Mouse (Mus musculus) kidney, adult 2 months (tissue): ENCODE data around the gene Cyth3. TPM values are rescaled to one million over a fixed set of nuclear protein-coding genes. Genes with fewer than 3 reads are reported as not detected.
A peak's percentile ranks its signal among the peaks of the same experiment; 100 is the strongest.

Experiments
- DNase-seq: peaks from one replicate; pipeline ENCODE4 v3.0.0; 2021
- H3K27ac ChIP-seq: fragments of 200-500 bp; 2 replicates; pipeline ENCODE4 v1.5.1; 2012; ENCODE audit warnings: low read depth, low read length, control low read depth, inconsistent platforms; ENCODE audit not compliant: insufficient read depth
- H3K27me3 ChIP-seq: fragments of 200-500 bp; replicated peaks from 2 replicates; pipeline ENCODE4 v1.6.1; 2012; ENCODE audit warnings: mild to moderate bottlenecking, moderate library complexity, low read length, inconsistent platforms; ENCODE audit not compliant: control insufficient read depth, insufficient read depth
- H3K36me3 ChIP-seq: fragments of 200-500 bp; 2 replicates; pipeline ENCODE4 v1.6.1; 2012; ENCODE audit warnings: mild to moderate bottlenecking, moderate library complexity, low read length, inconsistent platforms; ENCODE audit not compliant: control insufficient read depth, insufficient read depth
- H3K4me1 ChIP-seq: fragments of 200-500 bp; 2 replicates; pipeline ENCODE4 v1.6.1; 2011; ENCODE audit warnings: low read length; ENCODE audit not compliant: control insufficient read depth, insufficient read depth
- H3K4me3 ChIP-seq: fragments of 200-500 bp; 2 replicates; pipeline ENCODE4 v1.5.1; 2011; ENCODE audit warnings: mild to moderate bottlenecking, low read depth, low read length, control low read depth; ENCODE audit not compliant: insufficient read depth
- CTCF ChIP-seq: fragments of 200-500 bp; conservative IDR thresholded peaks from 2 replicates; pipeline ENCODE4 v1.5.1; 2011; ENCODE audit warnings: low read depth, mild to moderate bottlenecking, control low read depth, low read length, moderate library complexity, mixed read lengths; ENCODE audit not compliant: insufficient read depth, insufficient read length
- POLR2A ChIP-seq: fragments of 200-500 bp; IDR thresholded peaks from one replicate; pipeline ENCODE4 v1.6.1; 2011; ENCODE audit warnings: low read depth, low read length, control low read depth
- WGBS: fragments of 180-500 bp; shearing (Covaris S2); methylation state at CpG from one replicate; pipeline ENCODE4 v1.1.7; 2018; 5-methylcytosine and 5-hydroxymethylcytosine counted together
- polyA plus RNA-seq: library from polyadenylated mRNA; depleted of rRNA; stranded (reverse); fragments of >200 nt; gene quantifications from 2 replicates; pipeline ENCODE4 v1.2.3, GENCODE M21; 2012

Gene Cyth3
- polyA plus RNA-seq, 1 experiment: 22.8 TPM

DNA sequence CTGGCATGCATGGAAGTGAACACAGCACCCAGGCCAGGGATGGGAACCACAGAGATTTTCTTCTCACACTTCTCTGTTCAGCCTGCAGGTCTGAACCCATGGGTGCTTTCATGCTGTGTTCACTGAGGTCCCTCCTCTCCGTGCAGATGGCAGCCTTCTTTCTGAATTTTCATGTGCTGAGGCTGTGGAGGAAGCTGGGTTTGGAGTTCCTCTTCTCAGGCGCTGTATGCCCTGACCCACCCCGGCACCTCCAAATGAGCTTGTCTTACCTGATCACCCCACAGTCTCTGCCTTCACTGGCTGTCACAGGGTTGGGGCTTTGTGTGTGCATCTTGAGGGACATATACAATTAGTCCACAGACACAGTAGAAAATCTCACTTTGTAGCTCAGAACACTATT, 65.3 kb downstream of the Cyth3 start:
- TF ChIP-seq CTCF (no peak), POLR2A (no peak)
- Histone ChIP-seq H3K27ac (no peak overlapping the region), H3K4me1 (no peaks in the 10 kb centered on the region), H3K27me3 (no peaks in the 10 kb centered on the region), H3K36me3 (no peaks in the 10 kb centered on the region), H3K4me3 (no peak overlapping the region)
- no peak for DNase-seq
- WGBS: 92% methylated on average over 3 of the region's 3 CpGs

DNA sequence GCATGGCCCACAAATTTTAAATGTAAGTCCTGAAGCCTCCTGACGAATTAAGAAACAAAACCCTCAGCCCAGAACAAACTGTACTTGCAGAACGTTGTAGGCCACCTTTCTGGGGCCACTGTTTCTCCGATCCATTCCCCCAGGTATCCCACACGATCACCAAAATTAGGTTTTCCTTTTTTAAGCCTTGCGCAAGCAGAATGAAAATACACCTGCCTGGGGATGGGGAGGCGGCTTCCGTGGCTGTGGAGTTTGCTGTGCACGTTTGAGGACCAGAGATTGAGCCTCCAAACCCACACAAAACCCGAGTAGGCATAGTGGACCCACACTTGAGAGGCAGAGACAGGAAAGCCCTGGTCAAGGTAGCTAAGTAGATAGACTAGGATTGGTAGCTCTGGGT, 68.1 kb downstream of the Cyth3 start:
- Histone ChIP-seq H3K4me3 (no peak overlapping the region), H3K27me3 (no peaks in the 10 kb centered on the region), H3K4me1 (no peaks in the 10 kb centered on the region), H3K27ac (no peak overlapping the region), H3K36me3 (no peaks in the 10 kb centered on the region)
- WGBS: 84% methylated on average over 9 of the region's 9 CpGs
- DNase-seq: no peak
- no peak for TF ChIP-seq POLR2A
- TF ChIP-seq CTCF: no peak

DNA sequence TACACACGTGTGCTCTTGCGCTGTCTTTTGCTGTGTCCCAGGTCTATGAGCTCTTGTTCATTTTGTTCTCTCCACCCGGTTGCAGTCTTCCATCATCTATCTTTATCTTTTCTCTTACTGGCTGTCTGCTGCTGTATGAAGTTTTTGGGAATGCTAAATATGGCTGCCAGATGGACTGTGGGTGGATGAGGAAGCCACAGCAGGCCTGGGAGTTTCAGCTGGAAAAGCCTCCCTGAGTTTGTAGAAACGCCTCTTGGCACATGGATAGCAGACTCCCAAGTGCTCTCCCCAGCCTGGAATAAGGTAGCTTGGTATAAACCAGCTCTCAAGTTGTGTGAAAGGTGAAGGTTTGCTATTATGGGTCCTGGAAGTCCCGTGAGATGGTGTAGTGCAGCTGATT, 68.7 kb downstream of the Cyth3 start:
- H3K4me3 ChIP-seq: no peak overlapping the region
- H3K36me3 ChIP-seq: no peaks in the 10 kb centered on the region
- H3K27ac ChIP-seq: no peak overlapping the region
- no peaks in the 10 kb centered on the region for H3K27me3 ChIP-seq
- DNase-seq: no peak
- no peak for TF ChIP-seq POLR2A
- no peak for TF ChIP-seq CTCF
- no peaks in the 10 kb centered on the region for H3K4me1 ChIP-seq
- 92% methylated on average over 5 of the region's 5 CpGs for whole genome bisulfite sequencing

DNA sequence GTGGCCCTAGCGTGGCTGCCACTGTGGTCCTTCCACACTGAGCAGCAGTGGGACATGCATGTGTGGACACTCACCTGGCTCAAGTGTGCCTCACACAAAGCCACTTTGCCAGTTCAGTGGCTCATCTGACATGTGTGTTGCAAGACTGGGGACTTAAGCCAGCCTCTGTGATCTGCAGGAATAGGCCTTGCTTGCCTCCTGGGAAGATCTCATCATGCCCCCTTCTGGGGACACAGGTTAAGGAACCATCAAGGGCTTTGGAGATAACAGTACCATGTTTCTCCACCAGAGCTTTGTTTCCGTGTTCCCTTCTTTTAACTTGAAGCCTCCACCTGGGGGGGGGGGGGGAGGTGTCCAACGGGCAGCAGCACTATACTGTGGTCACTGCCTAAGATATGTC, 74.1 kb downstream of the Cyth3 start:
- TF ChIP-seq POLR2A: no peak
- peak; percentile 48 for TF ChIP-seq CTCF
- H3K27me3 ChIP-seq: no peaks in the 10 kb centered on the region
- DNase-seq: peak; percentile 33
- H3K36me3 ChIP-seq: no peaks in the 10 kb centered on the region
- WGBS: 51% methylated on average over 3 of the region's 3 CpGs
- no peaks in the 10 kb centered on the region for H3K4me1 ChIP-seq
- no peak overlapping the region for H3K4me3 ChIP-seq
- no peak overlapping the region for H3K27ac ChIP-seq

DNA sequence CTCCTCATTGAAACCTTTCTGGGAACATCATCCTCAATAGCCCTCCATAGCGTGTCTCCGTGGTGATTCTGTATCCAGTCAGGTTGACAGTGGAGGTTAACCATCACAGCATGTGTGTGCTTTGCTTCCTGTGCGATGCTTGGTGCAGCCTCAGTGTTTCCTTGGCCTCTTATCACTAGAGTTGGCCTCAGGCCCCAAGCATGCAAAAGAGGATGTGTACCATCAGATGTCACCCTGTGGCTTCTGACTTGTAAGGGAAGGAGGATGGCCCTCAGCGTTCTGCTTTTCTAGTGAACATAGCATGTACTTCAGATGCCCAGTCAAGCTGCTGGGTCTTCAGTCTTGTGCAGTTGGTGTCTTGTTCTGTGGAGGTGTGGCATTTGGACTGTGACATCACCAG, 76.2 kb downstream of the Cyth3 start:
- H3K4me1 ChIP-seq: no peaks in the 10 kb centered on the region
- H3K27ac ChIP-seq: no peak overlapping the region
- DNase-seq: no peak
- WGBS: 90% methylated on average over 4 of the region's 4 CpGs
- no peak for TF ChIP-seq CTCF
- no peak for TF ChIP-seq POLR2A
- no peaks in the 10 kb centered on the region for H3K36me3 ChIP-seq
- no peaks in the 10 kb centered on the region for H3K27me3 ChIP-seq
- H3K4me3 ChIP-seq: no peak overlapping the region

DNA sequence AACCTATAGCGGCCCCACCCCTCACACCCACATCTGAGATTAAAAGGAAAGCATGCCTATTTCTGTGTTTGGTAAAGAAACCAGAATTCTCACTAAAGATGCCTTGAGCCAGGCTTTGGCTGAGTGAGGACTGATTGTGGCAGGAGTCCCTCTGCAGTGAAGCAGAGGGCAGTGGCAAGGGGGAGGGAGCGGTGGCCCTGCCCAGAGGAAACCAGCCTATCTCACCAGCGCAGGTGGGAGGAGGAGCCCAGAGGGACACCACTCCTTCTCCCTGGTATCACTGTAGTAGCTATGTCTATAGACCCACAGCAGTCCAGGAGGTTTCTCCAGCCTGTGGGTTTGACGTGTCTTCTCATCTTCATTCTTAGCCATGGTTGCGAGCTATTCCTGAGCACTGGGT, 78.0 kb downstream of the Cyth3 start:
- no peaks in the 10 kb centered on the region for H3K4me1 ChIP-seq
- WGBS: 88% methylated on average over 5 of the region's 5 CpGs
- H3K27ac ChIP-seq: no peak overlapping the region
- no peak for DNase-seq
- no peak overlapping the region for H3K4me3 ChIP-seq
- no peaks in the 10 kb centered on the region for H3K36me3 ChIP-seq
- TF ChIP-seq CTCF (no peak), POLR2A (no peak)
- H3K27me3 ChIP-seq: no peaks in the 10 kb centered on the region

DNA sequence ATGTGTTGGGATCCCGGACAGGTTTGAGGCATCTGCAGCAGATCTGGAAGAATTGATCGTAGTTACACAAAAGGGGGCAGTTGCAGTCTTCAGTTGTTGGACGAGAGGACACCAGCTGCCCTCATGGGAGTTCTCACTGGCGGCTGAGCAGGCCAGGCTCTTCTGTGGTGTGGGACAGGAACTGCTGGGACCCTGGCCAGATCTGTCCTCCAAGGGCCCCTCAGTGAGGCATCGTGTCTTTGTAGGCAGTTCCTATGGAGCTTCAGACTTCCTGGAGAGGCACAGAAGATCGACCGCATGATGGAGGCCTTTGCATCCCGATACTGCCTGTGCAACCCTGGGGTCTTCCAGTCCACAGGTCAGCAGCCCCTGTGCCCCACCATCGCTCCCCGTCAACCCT, 78.8 kb downstream of the Cyth3 start:
- no peaks in the 10 kb centered on the region for H3K4me1 ChIP-seq
- H3K27me3 ChIP-seq: no peaks in the 10 kb centered on the region
- H3K36me3 ChIP-seq: no peaks in the 10 kb centered on the region
- WGBS: 88% methylated on average over 10 of the region's 10 CpGs
- TF ChIP-seq CTCF: no peak
- no peak overlapping the region for H3K27ac ChIP-seq
- no peak overlapping the region for H3K4me3 ChIP-seq
- no peak for DNase-seq
